Mouse (Mus musculus) stomach, embryonic 16.5 days (tissue): ENCODE measurements at regions not wholly inside any gene's neighbourhood (a gene's known extent, or its start where the extent isn't known, plus 50 kb on each side); places are given as distances from the start of the nearest gene placed in this dataset.

Source experiments
- ATAC-seq: fragments of 200-750 bp; cut with Nextera tagmentation; 2 replicates; pipeline ENCODE4 v1.8.0; 2017; ENCODE audit warnings: moderate number of reproducible peaks, moderate TSS enrichment; ENCODE audit not compliant: insufficient read depth, low FRiP score
- H3K27ac ChIP-seq: fragments of 300-500 bp; sonication (generic); 2 replicates; pipeline ENCODE4 v1.5.1; 2014; ENCODE audit warnings: low read length
- H3K27me3 ChIP-seq: fragments of 300-500 bp; sonication (generic); 2 replicates; pipeline ENCODE4 v1.6.1; 2014; ENCODE audit warnings: low read length, control low read depth, mixed read lengths; ENCODE audit not compliant: control insufficient read depth, insufficient read depth
- H3K36me3 ChIP-seq: fragments of 300-500 bp; sonication (generic); 2 replicates; pipeline ENCODE4 v1.6.1; 2014; ENCODE audit warnings: low read length; ENCODE audit not compliant: control insufficient read depth, insufficient read depth
- H3K4me1 ChIP-seq: fragments of 300-500 bp; sonication (generic); 2 replicates; pipeline ENCODE4 v1.6.1; 2014; ENCODE audit warnings: low read length, control low read depth, mixed read lengths; ENCODE audit not compliant: control insufficient read depth, insufficient read depth
- H3K4me2 ChIP-seq: fragments of 300-500 bp; sonication (generic); 2 replicates; pipeline ENCODE4 v1.6.1; 2014; ENCODE audit warnings: low read depth, low read length, mixed read lengths
- H3K4me3 ChIP-seq: fragments of 300-500 bp; sonication (generic); replicated peaks from 2 replicates; pipeline ENCODE4 v1.5.1; 2014; ENCODE audit warnings: mild to moderate bottlenecking, low read length
- H3K9ac ChIP-seq: fragments of 300-500 bp; sonication (generic); 2 replicates; pipeline ENCODE4 v1.6.1; 2014; ENCODE audit warnings: low read length
- H3K9me3 ChIP-seq: fragments of 300-500 bp; sonication (generic); replicated peaks from 2 replicates; pipeline ENCODE4 v1.6.1; 2016; ENCODE audit warnings: low read length, control low read depth; ENCODE audit not compliant: control insufficient read depth
- WGBS: fragments of 180-500 bp; shearing (Covaris S2); extraction: QIAGEN DNeasy Blood & Tissue Kit; methylation state at CpG from one replicate; pipeline ENCODE4 v1.1.7; 2014; 5-methylcytosine and 5-hydroxymethylcytosine counted together

DNA sequence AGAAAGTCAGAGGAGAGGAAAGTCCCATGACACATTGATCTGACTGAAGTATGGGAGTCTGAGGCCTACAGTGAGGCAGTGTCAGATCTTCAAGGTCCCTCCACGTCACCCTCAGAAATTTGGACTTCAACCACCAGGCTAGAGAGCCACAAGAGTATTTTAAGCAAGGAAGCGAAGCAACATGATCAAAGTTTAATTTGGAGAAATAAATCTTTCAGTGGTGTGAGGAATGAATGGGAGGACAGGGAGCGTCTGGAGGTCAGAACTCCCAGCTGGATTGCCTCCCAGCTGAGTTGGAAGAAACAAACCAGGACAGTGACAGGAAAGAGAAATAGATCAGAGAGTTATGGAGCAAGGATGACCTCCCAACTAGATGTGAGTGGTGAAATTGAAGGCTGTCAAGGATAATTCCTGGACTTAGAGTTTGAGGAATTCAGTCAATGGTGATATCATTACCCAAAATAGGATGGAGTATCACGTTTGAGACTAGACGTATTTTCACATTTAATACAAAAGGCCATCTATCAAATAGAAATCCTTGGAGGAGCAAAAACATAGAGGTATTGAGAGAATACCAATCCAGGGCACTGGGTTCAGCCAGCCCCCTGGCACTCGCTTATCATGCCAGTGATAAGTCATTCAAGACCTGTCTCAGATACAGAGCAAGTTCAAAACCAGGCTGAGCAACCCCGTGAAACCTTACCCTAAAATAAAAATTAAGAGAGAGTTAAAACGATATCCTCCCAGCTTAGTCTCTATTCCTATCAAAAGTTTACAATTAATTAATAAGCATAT is 494.7 kb downstream of the Ppargc1a start:
- ATAC-seq, result no peak
- H3K4me3 ChIP-seq, result no peak overlapping the region

DNA sequence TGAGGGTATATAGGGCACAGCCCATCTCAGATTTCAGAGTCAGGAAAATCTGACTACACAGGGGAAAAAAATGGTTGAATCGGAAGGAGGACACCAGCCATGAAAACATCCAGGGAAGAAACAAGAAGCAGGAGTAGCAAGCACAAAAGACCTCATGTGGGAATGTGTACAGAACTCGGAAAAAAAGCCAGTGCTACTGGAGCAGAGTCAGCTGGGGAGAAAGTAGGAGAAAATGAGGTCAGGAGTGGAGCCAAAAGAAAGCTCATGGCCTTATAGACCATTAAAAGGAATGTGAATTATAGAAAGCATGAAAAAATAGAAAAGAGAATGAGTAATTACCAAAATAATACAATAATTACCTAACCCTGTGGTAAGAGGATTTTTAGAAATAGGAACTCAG is 495.4 kb downstream of the Ppargc1a start:
- H3K27ac ChIP-seq, result no peak overlapping the region
- H3K9me3 ChIP-seq, result no peaks in the 10 kb centered on the region
- no peak overlapping the region for H3K4me3 ChIP-seq
- H3K4me1 ChIP-seq, result no peaks in the 10 kb centered on the region
- H3K36me3 ChIP-seq, result no peaks in the 10 kb centered on the region
- ATAC-seq, result no peak
- H3K27me3 ChIP-seq, result no peaks in the 10 kb centered on the region
- no peak overlapping the region for H3K9ac ChIP-seq
- H3K4me2 ChIP-seq, result no peak overlapping the region
- 55% methylated on average over 2 of the region's 2 CpGs for WGBS

More for the DNA sequence above, 494.7 kb downstream of the Ppargc1a start:
- Histone ChIP-seq H3K4me2 (no peak overlapping the region), H3K9me3 (no peaks in the 10 kb centered on the region), H3K27me3 (no peaks in the 10 kb centered on the region), H3K36me3 (no peaks in the 10 kb centered on the region), H3K4me1 (no peaks in the 10 kb centered on the region), H3K9ac (no peak overlapping the region), H3K27ac (no peak overlapping the region)
- 60% methylated on average over 8 of the region's 8 CpGs for WGBS

DNA sequence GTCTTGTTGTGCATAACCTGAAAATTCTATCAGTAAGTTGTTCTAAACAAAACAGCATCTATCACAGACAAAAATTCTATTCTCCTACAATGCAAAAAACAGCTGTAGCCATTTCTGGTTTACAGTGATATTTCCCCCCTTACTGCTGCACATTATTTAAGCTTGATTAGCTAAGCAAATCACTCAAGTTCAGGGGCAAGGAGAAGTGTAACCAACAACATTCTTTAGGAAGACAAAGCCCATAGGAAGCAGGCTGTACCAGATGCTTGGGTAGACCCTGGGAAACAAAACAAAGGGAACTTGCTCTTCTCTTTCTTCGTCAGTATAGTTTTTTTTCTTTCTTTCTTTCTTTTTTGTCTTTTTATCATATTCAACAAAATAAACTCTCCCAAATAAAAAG is 497.9 kb downstream of the Ppargc1a start:
- Histone ChIP-seq H3K4me1 (no peaks in the 10 kb centered on the region), H3K9ac (no peak overlapping the region), H3K4me3 (no peak overlapping the region), H3K4me2 (no peak overlapping the region), H3K27ac (no peak overlapping the region), H3K36me3 (no peaks in the 10 kb centered on the region), H3K27me3 (no peaks in the 10 kb centered on the region), H3K9me3 (no peaks in the 10 kb centered on the region)
- WGBS, result 36% methylated on average over 1 of the region's 1 CpGs
- no peak for ATAC-seq

DNA sequence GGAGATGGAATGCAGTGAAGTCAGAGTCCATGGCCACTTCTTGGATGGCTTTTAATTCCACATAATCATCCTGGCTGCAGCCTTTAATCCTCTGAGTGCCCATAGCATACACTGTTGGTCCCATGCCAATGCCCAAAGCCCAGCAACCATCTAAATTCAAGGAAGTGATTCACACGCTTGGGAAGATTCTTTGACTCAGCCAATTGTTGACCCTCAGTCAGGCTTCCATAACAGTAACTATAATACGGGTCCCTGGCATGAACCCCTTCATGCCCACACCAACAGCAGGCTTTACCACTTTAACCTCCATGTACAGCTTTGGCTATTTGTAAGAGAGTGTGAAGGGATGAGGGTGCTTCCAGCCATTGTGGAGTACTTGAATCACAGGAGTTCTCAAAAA is 521.7 kb downstream of the Ppargc1a start:
- H3K9ac ChIP-seq, result no peak overlapping the region
- no peaks in the 10 kb centered on the region for H3K27me3 ChIP-seq
- 76% methylated on average over 2 of the region's 2 CpGs for WGBS
- no peak overlapping the region for H3K27ac ChIP-seq
- ATAC-seq, result no peak
- H3K4me1 ChIP-seq, result no peaks in the 10 kb centered on the region
- no peaks in the 10 kb centered on the region for H3K36me3 ChIP-seq
- no peak overlapping the region for H3K4me3 ChIP-seq
- no peak overlapping the region for H3K4me2 ChIP-seq
- no peaks in the 10 kb centered on the region for H3K9me3 ChIP-seq

DNA sequence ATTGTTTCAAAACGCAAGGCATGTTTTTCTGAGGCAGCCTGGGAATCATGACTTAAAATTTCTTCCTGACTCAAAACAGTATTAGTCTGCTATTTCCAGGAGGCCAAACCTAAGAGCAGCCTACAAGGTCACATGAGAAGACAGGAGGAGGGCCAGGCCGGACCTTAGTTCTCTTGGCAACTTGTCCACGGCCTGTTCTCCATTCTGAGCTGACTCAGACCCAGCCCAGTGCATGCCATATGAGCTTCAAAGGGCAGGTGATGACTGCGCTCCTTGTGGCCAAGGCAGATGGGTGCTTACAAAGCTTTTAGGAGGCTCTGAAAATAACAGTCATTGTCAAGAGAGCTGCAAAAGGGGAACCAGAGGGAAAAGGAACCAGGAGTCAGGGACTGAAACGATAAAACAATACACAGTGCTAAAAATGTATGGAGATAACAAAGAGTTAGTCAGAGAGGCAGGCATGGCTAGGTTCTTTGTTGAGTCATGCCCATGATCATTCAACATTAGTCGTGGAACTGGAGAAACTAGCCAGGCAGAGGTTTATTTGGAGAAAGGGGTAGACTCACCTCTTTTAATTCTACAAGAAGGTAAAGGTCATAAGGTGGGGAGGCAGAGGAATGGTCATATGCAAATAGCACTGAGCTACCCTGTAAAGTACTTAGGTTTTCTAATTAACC is 525.8 kb downstream of the Ppargc1a start:
- WGBS, result 76% methylated on average over 6 of the region's 6 CpGs
- Histone ChIP-seq H3K27ac (peak overlapping the region; percentile 18; the same call in 1 of the 2 replicates), H3K4me1 (no peaks in the 10 kb centered on the region), H3K4me3 (no peak overlapping the region), H3K36me3 (no peaks in the 10 kb centered on the region), H3K27me3 (no peaks in the 10 kb centered on the region), H3K9ac (no peak overlapping the region), H3K4me2 (0 out of 2 replicates have a peak overlapping the region, but pooled peaks have one; percentile 2), H3K9me3 (no peaks in the 10 kb centered on the region)
- peak; percentile 54; the same call in 1 of the 2 replicates for ATAC-seq

DNA sequence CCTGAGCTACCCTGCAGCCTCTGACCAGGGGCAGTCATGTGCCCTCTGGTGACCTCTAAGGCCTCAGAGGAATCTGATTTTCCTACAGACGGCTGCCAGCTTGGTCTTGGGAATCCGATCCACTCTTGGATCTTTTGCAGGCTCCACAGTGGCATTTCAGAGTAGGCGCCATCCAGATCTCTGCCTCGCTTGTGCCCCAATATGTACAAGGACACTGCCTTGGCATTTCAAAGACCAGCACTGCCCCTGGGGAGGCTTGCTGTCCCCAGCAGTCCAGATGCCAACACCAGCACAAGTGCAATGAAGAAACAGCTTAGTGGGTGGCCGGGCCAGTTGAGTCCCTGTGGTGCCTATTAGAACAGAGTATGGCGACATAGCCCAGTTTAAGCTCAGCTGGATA is 526.6 kb downstream of the Ppargc1a start:
- Histone ChIP-seq H3K4me2 (no peak overlapping the region), H3K27me3 (no peaks in the 10 kb centered on the region), H3K4me1 (no peaks in the 10 kb centered on the region), H3K4me3 (no peak overlapping the region), H3K9ac (no peak overlapping the region), H3K36me3 (no peaks in the 10 kb centered on the region), H3K27ac (no peak overlapping the region), H3K9me3 (no peaks in the 10 kb centered on the region)
- no peak for ATAC-seq
- WGBS, result 83% methylated on average over 6 of the region's 6 CpGs

DNA sequence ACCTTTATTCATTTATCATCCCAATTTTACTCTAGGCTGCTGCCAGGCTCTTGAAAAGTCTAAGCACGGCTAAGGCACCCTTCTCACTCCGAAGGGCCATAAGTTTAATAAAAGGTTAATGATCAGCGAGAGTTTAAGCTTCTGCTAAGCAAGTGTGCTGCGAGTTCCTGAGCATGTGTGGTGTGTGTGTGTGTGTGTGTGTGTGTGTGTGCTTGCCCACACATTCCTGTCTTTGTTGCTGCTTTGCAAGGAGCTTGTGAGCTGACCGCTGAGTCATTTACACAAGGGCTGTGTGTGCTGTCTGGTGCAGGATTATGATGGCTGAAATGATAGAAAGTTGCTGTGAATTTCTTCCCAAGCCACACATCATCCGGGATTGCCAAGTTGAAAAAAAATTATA is 527.1 kb downstream of the Ppargc1a start:
- Histone ChIP-seq H3K36me3 (no peaks in the 10 kb centered on the region), H3K4me3 (no peak overlapping the region), H3K9me3 (no peaks in the 10 kb centered on the region), H3K4me2 (no peak overlapping the region), H3K9ac (no peak overlapping the region), H3K27me3 (no peaks in the 10 kb centered on the region), H3K4me1 (no peaks in the 10 kb centered on the region), H3K27ac (no peak overlapping the region)
- ATAC-seq, result no peak
- WGBS, result 47% methylated on average over 6 of the region's 6 CpGs

DNA sequence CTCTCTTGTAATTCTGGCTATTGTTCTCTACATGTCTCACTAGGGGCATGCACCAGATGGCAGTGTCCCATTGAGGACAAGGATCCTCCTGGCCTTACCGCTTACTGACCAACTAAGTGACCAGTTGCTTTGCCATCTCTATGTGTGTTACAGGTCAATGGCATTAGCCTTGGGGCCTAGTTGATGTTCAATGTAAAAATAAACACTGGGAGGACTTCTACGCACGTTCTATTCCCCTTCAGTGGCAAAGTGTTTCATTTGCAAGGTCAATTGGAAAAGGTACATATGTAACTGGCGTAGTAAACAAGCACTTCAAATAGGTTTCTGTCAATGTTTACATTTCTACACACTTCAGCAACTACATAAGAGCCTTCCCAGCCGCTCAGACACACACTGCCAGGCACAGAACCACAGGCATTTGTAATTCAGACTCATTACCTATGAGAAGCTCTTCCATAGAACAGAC is 527.8 kb downstream of the Ppargc1a start:
- no peak overlapping the region for H3K4me2 ChIP-seq
- H3K36me3 ChIP-seq, result no peaks in the 10 kb centered on the region
- WGBS, result 65% methylated on average over 5 of the region's 5 CpGs
- H3K4me1 ChIP-seq, result no peaks in the 10 kb centered on the region
- no peak overlapping the region for H3K4me3 ChIP-seq
- ATAC-seq, result peak; percentile 48; the same call in 1 of the 2 replicates
- no peak overlapping the region for H3K9ac ChIP-seq
- no peak overlapping the region for H3K27ac ChIP-seq
- no peaks in the 10 kb centered on the region for H3K9me3 ChIP-seq
- H3K27me3 ChIP-seq, result no peaks in the 10 kb centered on the region

DNA sequence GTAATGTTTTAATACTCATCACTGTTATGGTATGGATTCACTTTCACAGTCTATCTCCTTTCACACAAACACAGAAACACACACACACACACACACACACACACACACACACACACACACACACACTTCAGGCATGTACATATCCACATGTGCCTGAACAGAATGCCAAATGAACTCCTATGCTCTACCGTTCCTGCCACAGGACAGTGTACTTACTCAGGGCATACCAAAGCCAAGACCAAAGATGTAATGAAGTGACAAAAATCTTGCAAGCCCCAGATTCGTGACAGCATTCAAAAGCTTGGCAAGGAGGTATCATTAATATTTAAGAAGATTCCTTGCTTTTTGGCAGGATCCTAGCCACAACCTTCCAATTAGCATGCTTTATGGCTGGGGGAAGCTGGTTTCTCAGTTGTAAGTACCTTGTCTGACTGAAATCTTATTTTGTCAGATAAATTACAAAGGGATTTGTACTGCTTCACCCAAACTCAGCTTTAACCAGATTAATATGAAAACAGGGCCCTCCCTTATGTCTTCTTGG is 531.0 kb downstream of the Ppargc1a start:
- Histone ChIP-seq H3K27ac (no peak overlapping the region), H3K4me3 (no peak overlapping the region), H3K9ac (no peak overlapping the region), H3K27me3 (no peaks in the 10 kb centered on the region), H3K36me3 (no peaks in the 10 kb centered on the region), H3K4me2 (no peak overlapping the region), H3K4me1 (no peaks in the 10 kb centered on the region), H3K9me3 (no peaks in the 10 kb centered on the region)
- WGBS, result 72% methylated on average over 2 of the region's 2 CpGs
- ATAC-seq, result no peak
